Comparison of ENCODE assay signal across 8 mouse cellular contexts in genomic region chr2:119971316-119971715, GRCm38 (mm10). TPM values are rescaled to one million over a fixed set of nuclear protein-coding genes. Genes with fewer than 3 reads are reported as not detected.
DNase-seq lines count a peak whose midpoint lies in the region; ATAC-seq and TF ChIP-seq lines count a peak whose summit lies in the region.

No protein-coding gene starts in this region.

- 82% methylated on average over 3 of the region's 3 CpGs for WGBS in intestine, embryonic 15.5 days
- WGBS in intestine, embryonic 16.5 days, result 72% methylated on average over 3 of the region's 3 CpGs
- WGBS in embryonic facial prominence, embryonic 15.5 days, result 73% methylated on average over 3 of the region's 3 CpGs
- 85% methylated on average over 3 of the region's 3 CpGs for WGBS in midbrain, embryonic 14.5 days
- 94% methylated on average over 3 of the region's 3 CpGs for WGBS in thymus, adult 2 months

- peak overlapping the region; percentile 71 for H3K4me2 ChIP-seq in intestine, embryonic 15.5 days (replicated peaks)
- no peak overlapping the region; the same call in 1 of the 2 replicates for H3K4me2 ChIP-seq in intestine, embryonic 16.5 days (ENCODE audit: low read depth, low read length)
- H3K4me2 ChIP-seq in embryonic facial prominence, embryonic 15.5 days (replicated peaks), result peak overlapping the region; percentile 70; the same call in 1 of the 2 replicates
- peak overlapping the region; percentile 61 for H3K4me2 ChIP-seq in midbrain, embryonic 14.5 days (ENCODE audit: low read length)

- no peak overlapping the region; the same call in 1 of the 2 replicates for H3K27ac ChIP-seq in intestine, embryonic 15.5 days
- no peak overlapping the region for H3K27ac ChIP-seq in intestine, embryonic 16.5 days (ENCODE audit: low read length)
- H3K27ac ChIP-seq in embryonic facial prominence, embryonic 15.5 days (replicated peaks), result 0 out of 2 replicates have a peak overlapping the region, but pooled peaks have one; percentile 65
- 0 out of 2 replicates have a peak overlapping the region, but pooled peaks have one; percentile 8 for H3K27ac ChIP-seq in midbrain, embryonic 14.5 days (replicated peaks; ENCODE audit: low read depth, low read length)
- no peak overlapping the region for H3K27ac ChIP-seq in thymus, adult 2 months (ENCODE audit: control insufficient read depth, insufficient read depth, low read length)

- no peak for TF ChIP-seq CTCF in thymus, adult 2 months (IDR thresholded peaks at IDR 0.05; ENCODE audit: borderline replicate concordance, control insufficient read depth, extremely low read depth, insufficient read depth, low read length, poor library complexity)

- peaks cover 7% of the 10 kb centered on the region; the same call in 1 of the 2 replicates for H3K4me1 ChIP-seq in intestine, embryonic 15.5 days (replicated peaks)
- peaks cover 11% of the 10 kb centered on the region; the same call in 1 of the 2 replicates for H3K4me1 ChIP-seq in intestine, embryonic 16.5 days (ENCODE audit: control insufficient read depth, insufficient read depth, low read length)
- peaks cover 19% of the 10 kb centered on the region for H3K4me1 ChIP-seq in embryonic facial prominence, embryonic 15.5 days
- H3K4me1 ChIP-seq in midbrain, embryonic 14.5 days (ENCODE audit: control insufficient read depth, insufficient read depth, low read length), result peaks cover 20% of the 10 kb centered on the region
- peaks cover 9% of the 10 kb centered on the region for H3K4me1 ChIP-seq in thymus, adult 2 months (replicated peaks; ENCODE audit: control insufficient read depth, insufficient read depth, low read length)

- no peak for TF ChIP-seq POLR2A in thymus, adult 2 months (IDR thresholded peaks at IDR 0.05; ENCODE audit: control insufficient read depth, extremely low read depth, insufficient read depth, low read length, poor library complexity)

- H3K9me3 ChIP-seq in intestine, embryonic 15.5 days, result no peaks in the 10 kb centered on the region
- no peaks in the 10 kb centered on the region for H3K9me3 ChIP-seq in intestine, embryonic 16.5 days (ENCODE audit: control insufficient read depth, low read length)
- no peaks in the 10 kb centered on the region for H3K9me3 ChIP-seq in embryonic facial prominence, embryonic 15.5 days (replicated peaks)
- H3K9me3 ChIP-seq in midbrain, embryonic 14.5 days (ENCODE audit: control insufficient read depth, low read length), result no peaks in the 10 kb centered on the region

- ATAC-seq in intestine, embryonic 15.5 days, result no peak
- ATAC-seq in intestine, embryonic 16.5 days, result no peak
- no peak for ATAC-seq in embryonic facial prominence, embryonic 15.5 days (ENCODE audit: insufficient number of reproducible peaks, low FRiP score, low TSS enrichment, low read depth)
- ATAC-seq in midbrain, embryonic 14.5 days (ENCODE audit: low FRiP score, low TSS enrichment), result no peak
- no peak for ATAC-seq in megakaryocyte progenitor cell, adult 5-6 weeks (replicated peaks; ENCODE audit: poor library complexity)

- no peaks in the 10 kb centered on the region for H3K27me3 ChIP-seq in intestine, embryonic 15.5 days (replicated peaks)
- H3K27me3 ChIP-seq in intestine, embryonic 16.5 days (replicated peaks; ENCODE audit: control insufficient read depth, insufficient read depth, low read length), result no peaks in the 10 kb centered on the region
- H3K27me3 ChIP-seq in embryonic facial prominence, embryonic 15.5 days, result no peaks in the 10 kb centered on the region
- no peaks in the 10 kb centered on the region for H3K27me3 ChIP-seq in midbrain, embryonic 14.5 days (ENCODE audit: control insufficient read depth, insufficient read depth, low read length)
- H3K27me3 ChIP-seq in thymus, adult 2 months (ENCODE audit: control insufficient read depth, insufficient read depth, low read length), result no peaks in the 10 kb centered on the region

- H3K4me3 ChIP-seq in intestine, embryonic 15.5 days (replicated peaks), result no peak overlapping the region; the same call in 1 of the 2 replicates
- no peak overlapping the region for H3K4me3 ChIP-seq in intestine, embryonic 16.5 days (ENCODE audit: low read length)
- 0 out of 2 replicates have a peak overlapping the region, but pooled peaks have one; percentile 92 for H3K4me3 ChIP-seq in embryonic facial prominence, embryonic 15.5 days (replicated peaks)
- H3K4me3 ChIP-seq in midbrain, embryonic 14.5 days (replicated peaks; ENCODE audit: low read depth, low read length), result no peak overlapping the region
- H3K4me3 ChIP-seq in thymus, adult 2 months (ENCODE audit: control insufficient read depth, insufficient read depth, low read length), result no peak overlapping the region

- DNase-seq in MN1 (ENCODE audit: low spot score), result peak; percentile 25
- no peak for DNase-seq in midbrain, embryonic 14.5 days
- no peak for DNase-seq in left cerebral cortex, adult 8-10 months (ENCODE audit: low spot score in 2 of 2)
- no peak for DNase-seq in thymus, adult 2 months

- H3K36me3 ChIP-seq in intestine, embryonic 15.5 days, result no peaks in the 10 kb centered on the region
- no peaks in the 10 kb centered on the region for H3K36me3 ChIP-seq in intestine, embryonic 16.5 days (ENCODE audit: control insufficient read depth, insufficient read depth, low read length)
- peaks cover 8% of the 10 kb centered on the region; the same call in 1 of the 2 replicates for H3K36me3 ChIP-seq in embryonic facial prominence, embryonic 15.5 days
- H3K36me3 ChIP-seq in midbrain, embryonic 14.5 days (ENCODE audit: control insufficient read depth, insufficient read depth, low read length), result peaks cover 5% of the 10 kb centered on the region
- 0 out of 2 replicates have a peak, but pooled peaks cover 3% of the 10 kb centered on the region for H3K36me3 ChIP-seq in thymus, adult 2 months (ENCODE audit: control insufficient read depth, insufficient read depth, low read length)

- H3K9ac ChIP-seq in intestine, embryonic 15.5 days, result no peak overlapping the region
- H3K9ac ChIP-seq in intestine, embryonic 16.5 days (ENCODE audit: low read depth, low read length), result no peak overlapping the region
- no peak overlapping the region for H3K9ac ChIP-seq in embryonic facial prominence, embryonic 15.5 days
- H3K9ac ChIP-seq in midbrain, embryonic 14.5 days (replicated peaks; ENCODE audit: low read length), result no peak overlapping the region

RNA-seq across cellular contexts. Expression of gene Mapkbp1, which starts 1.2 kb away (rescaled TPM):
- polyA plus RNA-seq in intestine, embryonic 15.5 days (2015; fragmentation: Nextera tagmentation; extraction: Ambion mirVana), result 2.2 TPM in 2 replicates
- 2.0 and 2.4 TPM in 2 replicates for polyA plus RNA-seq in intestine, embryonic 16.5 days (2015; fragmentation: Nextera tagmentation; extraction: Ambion mirVana)
- polyA plus RNA-seq in embryonic facial prominence, embryonic 15.5 days (2015; fragmentation: Nextera tagmentation; extraction: Ambion mirVana), result 5.2 TPM in 2 replicates
- polyA plus RNA-seq in midbrain, embryonic 14.5 days (2014; fragmentation: Nextera tagmentation; extraction: Ambion mirVana), result 7.2 and 8.1 TPM in 2 replicates
- total RNA-seq in left cerebral cortex, adult 8-10 months (2022), result 10 to 100 TPM; 42.3 to 51.3 (median 44.2) TPM
- 3.2 and 4.0 TPM in 2 replicates for total RNA-seq in megakaryocyte progenitor cell, adult 5-6 weeks (2015)
- total RNA-seq in megakaryocyte progenitor cell, adult 5-6 weeks (2017), result 2.3 and 5.7 TPM in 2 replicates
- 15.5 and 15.7 TPM in 2 replicates for polyA plus RNA-seq in thymus, adult 2 months (2012; rRNA removed)

RNA-seq across cellular contexts. Expression of gene Jmjd7, which starts 56.0 kb away (rescaled TPM):
- 15.5 and 17.8 TPM in 2 replicates for polyA plus RNA-seq in intestine, embryonic 15.5 days (2015; fragmentation: Nextera tagmentation; extraction: Ambion mirVana)
- 16.1 and 17.4 TPM in 2 replicates for polyA plus RNA-seq in intestine, embryonic 16.5 days (2015; fragmentation: Nextera tagmentation; extraction: Ambion mirVana)
- 16.7 and 20.8 TPM in 2 replicates for polyA plus RNA-seq in embryonic facial prominence, embryonic 15.5 days (2015; fragmentation: Nextera tagmentation; extraction: Ambion mirVana)
- 16.7 and 18.7 TPM in 2 replicates for polyA plus RNA-seq in midbrain, embryonic 14.5 days (2014; fragmentation: Nextera tagmentation; extraction: Ambion mirVana)
- total RNA-seq in left cerebral cortex, adult 8-10 months (2022), result 1 to 10 TPM; 3.6 to 4.6 (median 4.2) TPM
- 2.6 and 5.0 TPM in 2 replicates for total RNA-seq in megakaryocyte progenitor cell, adult 5-6 weeks (2015)
- total RNA-seq in megakaryocyte progenitor cell, adult 5-6 weeks (2017), result 1.7 and 5.4 TPM in 2 replicates
- polyA plus RNA-seq in thymus, adult 2 months (2012; rRNA removed), result 13.9 and 15.5 TPM in 2 replicates

RNA-seq across cellular contexts. Expression of gene Gm28042, which starts 56.0 kb away (rescaled TPM):
- polyA plus RNA-seq in intestine, embryonic 15.5 days (2015; fragmentation: Nextera tagmentation; extraction: Ambion mirVana), result 2.2 TPM in 2 replicates
- 2.4 and 3.8 TPM in 2 replicates for polyA plus RNA-seq in intestine, embryonic 16.5 days (2015; fragmentation: Nextera tagmentation; extraction: Ambion mirVana)
- 3.7 and 6.1 TPM in 2 replicates for polyA plus RNA-seq in embryonic facial prominence, embryonic 15.5 days (2015; fragmentation: Nextera tagmentation; extraction: Ambion mirVana)
- polyA plus RNA-seq in midbrain, embryonic 14.5 days (2014; fragmentation: Nextera tagmentation; extraction: Ambion mirVana), result 4.0 and 5.2 TPM in 2 replicates
- total RNA-seq in left cerebral cortex, adult 8-10 months (2022), result 1 to 10 TPM in 3 of 4 experiments, under 1 TPM in 1; 0.50 to 2.6 (median 1.3) TPM
- total RNA-seq in megakaryocyte progenitor cell, adult 5-6 weeks (2015), result 2.2 and 4.1 TPM in 2 replicates
- total RNA-seq in megakaryocyte progenitor cell, adult 5-6 weeks (2017), result 0.50 and 0.51 TPM in 2 replicates
- 7.0 and 8.8 TPM in 2 replicates for polyA plus RNA-seq in thymus, adult 2 months (2012; rRNA removed)

Comparison
In these comparisons a context has a peak if more than half of its experiments do, and no peak if none do; other contexts are left out.
1. H3K27ac ChIP-seq: peak in embryonic facial prominence, embryonic 15.5 days (single experiment) and midbrain, embryonic 14.5 days (single experiment); none in intestine, embryonic 15.5 days (single experiment), intestine, embryonic 16.5 days (single experiment) and thymus, adult 2 months (single experiment).